Mouse (Mus musculus) kidney, adult 2 months (tissue): ENCODE data around the gene Pbx4. TPM values are rescaled to one million over a fixed set of nuclear protein-coding genes. Genes with fewer than 3 reads are reported as not detected.

Experiments used
- DNase-seq: peaks from one replicate; pipeline ENCODE4 v3.0.0; 2021
- H3K27ac ChIP-seq: fragments of 200-500 bp; 2 replicates; pipeline ENCODE4 v1.5.1; 2012; ENCODE audit warnings: low read depth, low read length, control low read depth, inconsistent platforms; ENCODE audit not compliant: insufficient read depth
- H3K27me3 ChIP-seq: fragments of 200-500 bp; replicated peaks from 2 replicates; pipeline ENCODE4 v1.6.1; 2012; ENCODE audit warnings: mild to moderate bottlenecking, moderate library complexity, low read length, inconsistent platforms; ENCODE audit not compliant: control insufficient read depth, insufficient read depth
- H3K36me3 ChIP-seq: fragments of 200-500 bp; 2 replicates; pipeline ENCODE4 v1.6.1; 2012; ENCODE audit warnings: mild to moderate bottlenecking, moderate library complexity, low read length, inconsistent platforms; ENCODE audit not compliant: control insufficient read depth, insufficient read depth
- H3K4me1 ChIP-seq: fragments of 200-500 bp; 2 replicates; pipeline ENCODE4 v1.6.1; 2011; ENCODE audit warnings: low read length; ENCODE audit not compliant: control insufficient read depth, insufficient read depth
- H3K4me3 ChIP-seq: fragments of 200-500 bp; 2 replicates; pipeline ENCODE4 v1.5.1; 2011; ENCODE audit warnings: mild to moderate bottlenecking, low read depth, low read length, control low read depth; ENCODE audit not compliant: insufficient read depth
- CTCF ChIP-seq: fragments of 200-500 bp; conservative IDR thresholded peaks from 2 replicates; pipeline ENCODE4 v1.5.1; 2011; ENCODE audit warnings: low read depth, mild to moderate bottlenecking, control low read depth, low read length, moderate library complexity, mixed read lengths; ENCODE audit not compliant: insufficient read depth, insufficient read length
- POLR2A ChIP-seq: fragments of 200-500 bp; IDR thresholded peaks from one replicate; pipeline ENCODE4 v1.6.1; 2011; ENCODE audit warnings: low read depth, low read length, control low read depth
- WGBS: fragments of 180-500 bp; shearing (Covaris S2); methylation state at CpG from one replicate; pipeline ENCODE4 v1.1.7; 2018; 5-methylcytosine and 5-hydroxymethylcytosine counted together
- polyA plus RNA-seq: library from polyadenylated mRNA; depleted of rRNA; stranded (reverse); fragments of >200 nt; gene quantifications from 2 replicates; pipeline ENCODE4 v1.2.3, GENCODE M21; 2012; rRNA removed

Gene Pbx4
- polyA plus RNA-seq, result 3.6 and 3.9 TPM in 2 replicates

DNA sequence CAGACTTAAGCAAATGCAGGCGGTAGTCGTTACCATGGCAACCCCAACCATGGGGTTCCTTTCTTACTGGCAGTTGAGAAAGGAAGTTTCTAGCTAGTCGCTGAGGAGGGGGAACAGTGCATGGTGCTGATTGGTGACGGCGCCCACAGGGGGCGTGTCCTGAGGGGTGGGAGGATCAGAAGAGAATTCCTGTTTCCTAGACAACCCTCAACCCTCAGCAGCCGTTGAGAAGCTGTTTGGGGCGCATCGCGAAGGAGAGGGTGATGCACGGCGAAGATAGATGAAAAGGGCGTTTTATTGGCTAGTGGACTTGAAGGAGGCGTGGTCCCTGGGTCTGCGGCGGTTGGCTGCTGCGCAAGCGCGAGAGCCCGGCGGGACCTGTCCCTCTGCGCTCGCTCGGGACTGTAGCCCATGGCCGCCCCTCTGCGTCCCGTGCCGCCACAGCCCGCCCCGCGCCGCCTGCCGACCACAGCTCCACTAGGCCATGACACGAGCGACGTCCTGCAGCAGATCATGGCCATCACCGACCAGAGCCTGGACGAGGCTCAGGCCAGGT is at the start of gene Pbx4:
TSS of gene Pbx4 (plus strand) at position 194 of the 556 bp plus-strand sequence.
- H3K27me3 ChIP-seq, result no peaks in the 10 kb centered on the region
- H3K27ac ChIP-seq, result no peak within 1 kb of the TSS
- DNase-seq, result peak; percentile 85
- no peaks in the 10 kb centered on the region for H3K36me3 ChIP-seq
- under 1% methylated on average over 38 of the region's 38 CpGs for WGBS
- TF ChIP-seq POLR2A, result no peak
- no peak for TF ChIP-seq CTCF
- peak within 1 kb of the TSS; percentile 47 for H3K4me3 ChIP-seq
- peaks cover 8% of the 10 kb centered on the region; the same call in 1 of the 2 replicates for H3K4me1 ChIP-seq

DNA sequence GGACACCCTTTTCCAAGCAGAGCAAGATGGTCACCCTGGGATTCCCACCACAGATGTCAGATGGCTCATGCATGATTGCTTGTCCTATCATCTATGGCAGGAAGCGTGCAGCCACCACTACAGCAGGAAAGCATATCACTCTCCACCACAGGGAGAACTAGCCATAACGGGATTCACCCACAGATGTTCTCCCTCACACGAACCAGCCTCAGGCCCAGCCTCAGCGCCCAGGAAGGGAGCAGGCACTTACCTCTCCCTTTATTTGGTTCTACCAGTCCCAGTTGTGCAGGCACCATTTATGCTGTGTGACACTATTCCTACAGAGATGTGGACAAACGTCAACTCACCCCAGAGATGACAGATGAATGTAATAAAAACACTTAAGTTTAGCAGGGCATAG is 43.2 kb upstream of the Pbx4 start:
- TF ChIP-seq CTCF (no peak), POLR2A (no peak)

DNA sequence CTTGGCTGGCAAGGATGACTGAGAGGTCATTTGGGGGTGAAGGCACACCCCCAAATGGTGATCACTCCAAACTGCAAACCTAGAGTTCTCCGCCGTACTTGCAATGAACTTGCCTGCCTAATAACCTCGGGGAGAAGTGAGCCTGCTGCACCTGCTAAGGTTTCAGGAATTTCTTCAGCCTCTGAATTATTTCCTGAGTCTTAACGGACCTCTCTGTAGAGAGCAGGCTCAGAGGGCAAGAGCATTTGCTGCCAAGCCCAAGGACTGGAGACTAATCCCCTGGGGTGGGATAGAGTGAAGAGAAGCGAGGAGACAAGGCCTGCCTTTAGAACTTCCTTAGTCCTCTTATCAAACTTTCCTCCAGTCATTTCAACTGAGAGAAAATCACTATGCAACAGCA is 42.6 kb upstream of the Pbx4 start:
- peak; percentile 15 for DNase-seq
- TF ChIP-seq CTCF (no peak), POLR2A (no peak)
- Histone ChIP-seq H3K4me3 (no peak overlapping the region), H3K4me1 (peaks cover 7% of the 10 kb centered on the region; the same call in 1 of the 2 replicates), H3K27me3 (no peaks in the 10 kb centered on the region), H3K36me3 (no peaks in the 10 kb centered on the region), H3K27ac (no peak overlapping the region; the same call in 1 of the 2 replicates)
- 47% methylated on average over 5 of the region's 5 CpGs for WGBS

More for the DNA sequence above, 43.2 kb upstream of the Pbx4 start:
- no peak overlapping the region for H3K27ac ChIP-seq
- no peaks in the 10 kb centered on the region for H3K36me3 ChIP-seq
- peaks cover 7% of the 10 kb centered on the region; the same call in 1 of the 2 replicates for H3K4me1 ChIP-seq
- H3K4me3 ChIP-seq, result no peak overlapping the region
- no peak for DNase-seq
- H3K27me3 ChIP-seq, result no peaks in the 10 kb centered on the region
- WGBS, result 87% methylated on average over 5 of the region's 5 CpGs

DNA sequence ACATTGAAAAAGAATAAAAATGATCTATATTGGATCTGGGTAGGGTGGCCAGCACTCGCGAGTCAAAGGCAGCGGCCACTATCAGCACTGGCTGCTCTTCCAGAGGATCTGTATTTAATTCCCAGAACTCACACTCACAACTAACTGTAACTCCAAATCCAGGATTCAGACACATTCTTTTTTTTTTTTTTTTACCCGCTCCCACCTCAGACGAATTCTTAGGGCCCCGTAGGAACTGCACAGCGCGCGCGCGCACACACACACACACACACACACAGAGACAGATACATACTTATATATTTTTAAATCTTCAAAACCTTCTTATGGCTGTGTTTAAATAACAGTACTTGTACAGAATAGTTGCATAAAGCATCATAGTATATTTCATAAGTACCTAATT is 41.9 kb upstream of the Pbx4 start:
- Histone ChIP-seq H3K27me3 (no peaks in the 10 kb centered on the region), H3K4me1 (peaks cover 7% of the 10 kb centered on the region; the same call in 1 of the 2 replicates), H3K27ac (peak overlapping the region; percentile 87), H3K36me3 (no peaks in the 10 kb centered on the region), H3K4me3 (peak overlapping the region; percentile 68)
- DNase-seq, result peak; percentile 37
- TF ChIP-seq CTCF, result no peak
- TF ChIP-seq POLR2A, result no peak
- 21% methylated on average over 11 of the region's 11 CpGs for WGBS

DNA sequence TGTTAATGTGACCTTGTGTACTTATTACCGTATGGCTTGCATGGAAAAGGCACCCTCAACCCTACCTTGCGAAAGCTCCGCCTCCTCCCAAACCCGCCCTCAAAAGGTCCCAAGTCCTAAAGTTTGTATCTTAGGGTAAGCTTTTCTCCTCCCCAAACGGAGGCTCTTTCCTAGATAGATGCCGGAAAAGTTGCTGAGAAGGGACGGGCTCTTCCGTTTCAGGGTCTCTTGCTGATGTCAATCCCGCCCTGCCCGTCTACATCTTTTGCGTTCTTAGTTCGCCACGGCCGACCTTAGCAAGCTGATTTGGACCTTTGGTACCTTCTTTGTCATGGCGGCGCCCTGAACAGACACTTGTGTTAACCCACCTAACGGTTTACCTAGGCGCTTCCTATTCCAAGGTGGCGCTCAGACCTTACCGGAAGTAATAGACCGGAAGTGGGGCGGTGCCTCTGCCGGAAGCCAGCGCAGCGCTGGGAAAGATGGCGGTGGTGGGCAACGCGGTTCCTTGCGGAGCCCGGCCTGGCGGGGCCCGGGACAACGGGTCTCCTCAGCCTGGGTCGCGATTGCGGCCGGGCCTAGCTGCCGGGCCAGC is 41.4 kb upstream of the Pbx4 start, which contains the start of the genes Atp13a1 and Zfp866:
TSS of gene Atp13a1 (plus strand) at position 391 of the 595 bp plus-strand sequence.
TSS of gene Zfp866 (minus strand) at position 406 of the 595 bp plus-strand sequence.
- Histone ChIP-seq H3K36me3 (no peaks in the 10 kb centered on the region), H3K4me1 (peaks cover 7% of the 10 kb centered on the region; the same call in 1 of the 2 replicates), H3K27ac (peak within 1 kb of the TSS; percentile 87), H3K27me3 (no peaks in the 10 kb centered on the region), H3K4me3 (peak within 1 kb of the TSS; percentile 68)
- WGBS, result under 1% methylated on average over 38 of the region's 38 CpGs
- TF ChIP-seq POLR2A (peak; percentile 59), CTCF (no peak)
- DNase-seq, result peak; percentile 95

DNA sequence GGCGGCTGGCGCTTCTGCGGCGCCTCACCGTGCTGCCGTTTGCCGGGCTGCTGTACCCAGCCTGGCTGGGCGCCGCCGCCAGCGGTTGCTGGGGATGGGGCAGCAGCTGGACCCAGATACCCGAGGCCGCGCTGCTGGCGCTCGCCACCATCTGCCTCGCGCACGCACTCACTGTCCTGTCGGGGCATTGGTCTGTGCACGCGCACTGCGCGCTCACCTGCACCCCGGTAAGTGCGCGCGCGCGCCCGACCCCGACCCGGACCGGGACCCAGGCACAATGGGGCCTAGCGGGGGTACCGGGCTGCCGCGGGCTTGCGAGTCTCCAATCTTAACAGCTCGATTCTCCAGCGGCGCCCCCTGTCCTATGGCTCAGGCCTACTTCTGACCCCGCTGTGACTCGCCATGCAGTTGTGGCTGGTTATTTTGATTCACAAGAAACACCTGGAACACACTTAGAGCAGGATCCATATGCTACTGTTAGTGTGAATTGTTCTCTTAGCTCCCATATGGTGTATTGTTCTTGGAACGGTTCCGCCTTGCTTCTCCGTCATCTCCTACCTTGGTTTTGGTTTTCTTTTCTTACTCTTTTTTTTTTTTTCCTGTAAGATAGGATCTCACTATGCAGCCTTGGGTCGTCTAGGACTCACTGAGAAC is 40.7 kb upstream of the Pbx4 start:
- peak; percentile 38 for DNase-seq
- H3K4me1 ChIP-seq, result peaks cover 7% of the 10 kb centered on the region; the same call in 1 of the 2 replicates
- no peaks in the 10 kb centered on the region for H3K27me3 ChIP-seq
- TF ChIP-seq POLR2A (no peak), CTCF (no peak)
- peak overlapping the region; percentile 68 for H3K4me3 ChIP-seq
- peak overlapping the region; percentile 41 for H3K27ac ChIP-seq
- 1% methylated on average over 47 of the region's 48 CpGs for WGBS
- no peaks in the 10 kb centered on the region for H3K36me3 ChIP-seq

DNA sequence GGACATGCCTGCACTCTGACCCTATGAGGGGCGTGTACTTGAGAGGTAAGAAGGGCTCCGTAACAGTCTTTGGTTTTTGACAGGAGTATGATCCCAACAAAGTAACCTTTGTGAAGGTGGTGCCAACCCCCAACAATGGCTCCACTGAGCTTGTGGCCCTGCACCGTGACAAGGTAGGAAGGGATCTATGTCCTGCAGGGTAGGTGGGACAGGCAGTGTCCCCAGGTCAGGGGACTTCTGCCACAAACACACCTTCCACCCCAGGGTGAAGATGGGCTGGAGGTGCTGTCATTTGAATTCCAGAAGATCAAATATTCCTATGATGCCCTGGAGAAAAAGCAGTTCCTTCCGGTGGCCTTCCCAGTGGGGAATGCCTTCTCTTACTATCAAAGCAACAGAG is 38.6 kb upstream of the Pbx4 start:
- DNase-seq, result no peak
- Histone ChIP-seq H3K27ac (no peak overlapping the region), H3K4me3 (no peak overlapping the region), H3K36me3 (peaks cover 2% of the 10 kb centered on the region), H3K27me3 (no peaks in the 10 kb centered on the region), H3K4me1 (peaks cover 7% of the 10 kb centered on the region; the same call in 1 of the 2 replicates)
- TF ChIP-seq POLR2A, result no peak
- TF ChIP-seq CTCF, result no peak
- 87% methylated on average over 4 of the region's 4 CpGs for WGBS
